ENCODE assay signal across 10 mouse cellular contexts in genomic region chr17:46460673-46461072, GRCm38 (mm10). TPM values are rescaled to one million over a fixed set of nuclear protein-coding genes. Genes with fewer than 3 reads are reported as not detected.
DNase-seq lines count a peak whose midpoint lies in the region; ATAC-seq and TF ChIP-seq lines count a peak whose summit lies in the region.
"Had no signal": no experiment of that assay in that cellular context is flagged by ENCODE, and none has a peak within 500 bp of the region (broad histone marks: within the 10 kb centered on the region; RNA-seq: fewer than 3 reads in every experiment).

No protein-coding gene starts in this region.

- H3K9me3 ChIP-seq in megakaryocyte, embryonic 14.5 days = peaks cover 2% of the 10 kb centered on the region; the same call in 1 of the 2 replicates
- H3K9me3 ChIP-seq in liver, embryonic 15.5 days (replicated peaks) = no peaks in the 10 kb centered on the region

- peak overlapping the region; percentile 32; the same call in 1 of the 2 replicates for H3K4me2 ChIP-seq in liver, embryonic 15.5 days

- under 1% methylated on average over 32 of the region's 32 CpGs for WGBS in liver, embryonic 15.5 days (ENCODE audit: insufficient replicate concordance)

- no peak overlapping the region for H3K27ac ChIP-seq in liver, embryonic 15.5 days (replicated peaks)
- no peak overlapping the region for H3K27ac ChIP-seq in left cerebral cortex, adult 2 months

- H3K9ac ChIP-seq in liver, embryonic 15.5 days = no peak overlapping the region

- H3K4me1 ChIP-seq in megakaryocyte, embryonic 14.5 days = peaks cover 22% of the 10 kb centered on the region
- H3K4me1 ChIP-seq in liver, embryonic 15.5 days (replicated peaks) = 0 out of 2 replicates have a peak, but pooled peaks cover 2% of the 10 kb centered on the region

- DNase-seq in embryo, embryonic 9.5 days (ENCODE audit: extremely low spot score) = peak; percentile 32
- no peak for DNase-seq in embryo, embryonic 11 days
- peak; percentile 35 for DNase-seq in thymus, postnatal 25 days
- no peak for DNase-seq in B cell, adult 2 months
- DNase-seq in left cerebral cortex, adult 2 months (ENCODE audit: extremely low spot score in 1 of 2, low spot score in 2 of 2) = no peak
- DNase-seq: heart, adult 11 months had no signal

- peak overlapping the region; percentile 85 for H3K4me3 ChIP-seq in megakaryocyte, embryonic 14.5 days (replicated peaks)
- H3K4me3 ChIP-seq in liver, embryonic 15.5 days (replicated peaks) = no peak overlapping the region; the same call in 1 of the 2 replicates
- H3K4me3 ChIP-seq in left cerebral cortex, adult 2 months = no peak overlapping the region
- H3K4me3 ChIP-seq: myocyte had no signal

- intact Hi-C loops in left cerebral cortex, adult 2 months (cut with DNase I) = no loop called here

- H3K27me3 ChIP-seq in megakaryocyte, embryonic 14.5 days (replicated peaks) = peaks cover 91% of the 10 kb centered on the region
- peaks cover 74% of the 10 kb centered on the region for H3K27me3 ChIP-seq in liver, embryonic 15.5 days

- ATAC-seq in megakaryocyte, adult 5-6 weeks (ENCODE audit: poor library complexity, severe bottlenecking) = no peak
- ATAC-seq in liver, embryonic 15.5 days (ENCODE audit: insufficient read depth) = no peak

- TF ChIP-seq CTCF in left cerebral cortex, adult 2 months (IDR thresholded peaks at IDR 0.05) = no peak

- no peaks in the 10 kb centered on the region for H3K36me3 ChIP-seq in megakaryocyte, embryonic 14.5 days (replicated peaks; ENCODE audit: low read length)
- H3K36me3 ChIP-seq in liver, embryonic 15.5 days (replicated peaks) = no peaks in the 10 kb centered on the region

RNA-seq across cellular contexts. Expression of gene Slc22a7, which starts 22.4 kb away (rescaled TPM):
- not detected in 2 replicates for polyA plus RNA-seq in megakaryocyte, embryonic 14.5 days (2012; ENCODE audit: insufficient read depth, low replicate concordance)
- not detected in 2 replicates for total RNA-seq in megakaryocyte, adult 5-6 weeks (2015)
- not detected in 2 replicates for total RNA-seq in megakaryocyte, adult 5-6 weeks (2017)
- not detected in 2 replicates for polyA plus RNA-seq in liver, embryonic 15.5 days (2015; fragmentation: Nextera tagmentation; extraction: Ambion mirVana)
- total RNA-seq in left cerebral cortex, adult 2 months (2021) = under 1 TPM; 0.25 to 0.75 TPM
- polyA plus RNA-seq: myocyte had no signal

RNA-seq across cellular contexts. Expression of gene Ttbk1, which starts 26.8 kb away (rescaled TPM):
- polyA plus RNA-seq in megakaryocyte, embryonic 14.5 days (2012; ENCODE audit: insufficient read depth, low replicate concordance) = 0.06 and 0.60 TPM in 2 replicates
- not detected in 2 replicates for total RNA-seq in megakaryocyte, adult 5-6 weeks (2015)
- total RNA-seq in megakaryocyte, adult 5-6 weeks (2017) = 0.04 TPM in 1 of 2 replicates, not detected in the other
- 0.01 TPM in 2 replicates for polyA plus RNA-seq in liver, embryonic 15.5 days (2015; fragmentation: Nextera tagmentation; extraction: Ambion mirVana)
- total RNA-seq in left cerebral cortex, adult 2 months (2021) = 100 to 1,000 TPM; 136 to 148 TPM
- polyA plus RNA-seq: myocyte had no signal

RNA-seq across cellular contexts. Expression of gene Crip3, which starts 31.9 kb away (rescaled TPM):
- not detected in 2 replicates for polyA plus RNA-seq in megakaryocyte, embryonic 14.5 days (2012; ENCODE audit: insufficient read depth, low replicate concordance)
- total RNA-seq in megakaryocyte, adult 5-6 weeks (2015) = not detected in 2 replicates
- total RNA-seq in megakaryocyte, adult 5-6 weeks (2017) = not detected in 2 replicates
- not detected in 2 replicates for polyA plus RNA-seq in liver, embryonic 15.5 days (2015; fragmentation: Nextera tagmentation; extraction: Ambion mirVana)
- total RNA-seq in left cerebral cortex, adult 2 months (2021) = 1 to 10 TPM; 5.2 to 5.8 TPM
- polyA plus RNA-seq: myocyte had no signal

RNA-seq across cellular contexts. Expression of gene Dnph1, which starts 35.8 kb away (rescaled TPM):
- polyA plus RNA-seq in megakaryocyte, embryonic 14.5 days (2012; ENCODE audit: insufficient read depth, low replicate concordance) = 6.5 and 14.6 TPM in 2 replicates
- 10.1 and 10.4 TPM in 2 replicates for total RNA-seq in megakaryocyte, adult 5-6 weeks (2015)
- total RNA-seq in megakaryocyte, adult 5-6 weeks (2017) = 4.3 and 5.9 TPM in 2 replicates
- 17.5 and 17.7 TPM in 2 replicates for polyA plus RNA-seq in liver, embryonic 15.5 days (2015; fragmentation: Nextera tagmentation; extraction: Ambion mirVana)
- total RNA-seq in left cerebral cortex, adult 2 months (2021) = 1 to 10 TPM; 4.2 to 5.0 TPM

Comparison
In these comparisons a context has a peak if more than half of its experiments do, and no peak if none do; other contexts are left out.
1. DNase-seq: peak in embryo, embryonic 9.5 days (single experiment) and thymus, postnatal 25 days (single experiment); none in embryo, embryonic 11 days (single experiment), B cell, adult 2 months (0 of 2) and left cerebral cortex, adult 2 months (0 of 2).
2. RNA of gene Ttbk1, which starts 26.8 kb away (total RNA-seq): 136 to 148 TPM in left cerebral cortex, adult 2 months; 0.04 TPM in megakaryocyte, adult 5-6 weeks; every median in the first group is over 100 times any median in the second.
3. RNA of gene Crip3, which starts 31.9 kb away (total RNA-seq): 5.2 to 5.8 TPM in left cerebral cortex, adult 2 months; not detected in megakaryocyte, adult 5-6 weeks; every median in the first group is over 4 times any median in the second.